Mouse (Mus musculus): Measurements from ENCODE around the gene Sema3d.

Sema3d gene

GRCm38 (mm10) chr5:12383133-12383959 is at the start of gene Sema3d:
Gene Sema3d (plus strand): TSS chr5:12383385.
- DNase-seq (ENCODE audit: extremely low spot score, low spot score) = peak; percentile 84

GRCm38 (mm10) chr5:12377261-12377660 is 5.9 kb upstream of the Sema3d start:
- DNase-seq (ENCODE audit: extremely low spot score, low spot score) = no peak

- no peak for DNase-seq (ENCODE audit: extremely low spot score, low spot score)
These were observed 4.3 kb upstream of the Sema3d start for GRCm38 (mm10) chr5:12378900-12379299.

GRCm38 (mm10) chr5:12382010-12382409 is 1.2 kb upstream of the Sema3d start:
- no peak for DNase-seq (ENCODE audit: extremely low spot score, low spot score)

- no peak for DNase-seq (ENCODE audit: extremely low spot score, low spot score)
These were observed 738 bp downstream of the Sema3d start for GRCm38 (mm10) chr5:12383960-12384285.

- DNase-seq (ENCODE audit: extremely low spot score, low spot score) = no peak
These were observed 9.5 kb downstream of the Sema3d start for GRCm38 (mm10) chr5:12392667-12393066.

GRCm38 (mm10) chr5:12399271-12399670 is 16.1 kb downstream of the Sema3d start:
- DNase-seq (ENCODE audit: extremely low spot score, low spot score) = no peak

- no peak for DNase-seq (ENCODE audit: extremely low spot score, low spot score)
These were observed 21.0 kb downstream of the Sema3d start for GRCm38 (mm10) chr5:12404229-12404628.

GRCm38 (mm10) chr5:12412595-12412994 is 29.4 kb downstream of the Sema3d start:
- no peak for DNase-seq (ENCODE audit: extremely low spot score, low spot score)

GRCm38 (mm10) chr5:12423264-12423663 is 40.1 kb downstream of the Sema3d start:
- DNase-seq (ENCODE audit: extremely low spot score, low spot score) = no peak

- DNase-seq (ENCODE audit: extremely low spot score, low spot score) = no peak
These were observed 58.6 kb downstream of the Sema3d start for GRCm38 (mm10) chr5:12441737-12442136.

GRCm38 (mm10) chr5:12442176-12443105 is 59.3 kb downstream of the Sema3d start:
- no peak for DNase-seq (ENCODE audit: extremely low spot score, low spot score)

- no peak for DNase-seq (ENCODE audit: extremely low spot score, low spot score)
These were observed 67.9 kb downstream of the Sema3d start for GRCm38 (mm10) chr5:12451089-12451488.

- DNase-seq (ENCODE audit: extremely low spot score, low spot score) = no peak
These were observed 71.8 kb downstream of the Sema3d start for GRCm38 (mm10) chr5:12454946-12455345.

- DNase-seq (ENCODE audit: extremely low spot score, low spot score) = no peak
These were observed 74.3 kb downstream of the Sema3d start for GRCm38 (mm10) chr5:12457509-12457908.

- DNase-seq (ENCODE audit: extremely low spot score, low spot score) = no peak
These were observed 84.6 kb downstream of the Sema3d start for GRCm38 (mm10) chr5:12467568-12468336.

GRCm38 (mm10) chr5:12474904-12475638 is 91.9 kb downstream of the Sema3d start:
- DNase-seq (ENCODE audit: extremely low spot score, low spot score) = no peak

- DNase-seq (ENCODE audit: extremely low spot score, low spot score) = no peak
These were observed 92.4 kb downstream of the Sema3d start for GRCm38 (mm10) chr5:12475639-12475916.

GRCm38 (mm10) chr5:12487926-12488325 is 104.7 kb downstream of the Sema3d start:
- no peak for DNase-seq (ENCODE audit: extremely low spot score, low spot score)

GRCm38 (mm10) chr5:12491704-12492103 is 108.5 kb downstream of the Sema3d start:
- no peak for DNase-seq (ENCODE audit: extremely low spot score, low spot score)
